Mouse (Mus musculus) kidney, adult 2 months (tissue): ENCODE measurements around the gene Rad51b. TPM values are rescaled to one million over a fixed set of nuclear protein-coding genes. Genes with fewer than 3 reads are reported as not detected.

Experiments used
- DNase-seq: peaks from one replicate; pipeline ENCODE4 v3.0.0; 2021
- H3K27ac ChIP-seq: fragments of 200-500 bp; 2 replicates; pipeline ENCODE4 v1.5.1; 2012; ENCODE audit warnings: low read depth, low read length, control low read depth, inconsistent platforms; ENCODE audit not compliant: insufficient read depth
- H3K27me3 ChIP-seq: fragments of 200-500 bp; replicated peaks from 2 replicates; pipeline ENCODE4 v1.6.1; 2012; ENCODE audit warnings: mild to moderate bottlenecking, moderate library complexity, low read length, inconsistent platforms; ENCODE audit not compliant: control insufficient read depth, insufficient read depth
- H3K36me3 ChIP-seq: fragments of 200-500 bp; 2 replicates; pipeline ENCODE4 v1.6.1; 2012; ENCODE audit warnings: mild to moderate bottlenecking, moderate library complexity, low read length, inconsistent platforms; ENCODE audit not compliant: control insufficient read depth, insufficient read depth
- H3K4me1 ChIP-seq: fragments of 200-500 bp; 2 replicates; pipeline ENCODE4 v1.6.1; 2011; ENCODE audit warnings: low read length; ENCODE audit not compliant: control insufficient read depth, insufficient read depth
- H3K4me3 ChIP-seq: fragments of 200-500 bp; 2 replicates; pipeline ENCODE4 v1.5.1; 2011; ENCODE audit warnings: mild to moderate bottlenecking, low read depth, low read length, control low read depth; ENCODE audit not compliant: insufficient read depth
- CTCF ChIP-seq: fragments of 200-500 bp; conservative IDR thresholded peaks from 2 replicates; pipeline ENCODE4 v1.5.1; 2011; ENCODE audit warnings: low read depth, mild to moderate bottlenecking, control low read depth, low read length, moderate library complexity, mixed read lengths; ENCODE audit not compliant: insufficient read depth, insufficient read length
- POLR2A ChIP-seq: fragments of 200-500 bp; IDR thresholded peaks from one replicate; pipeline ENCODE4 v1.6.1; 2011; ENCODE audit warnings: low read depth, low read length, control low read depth
- WGBS: fragments of 180-500 bp; shearing (Covaris S2); methylation state at CpG from one replicate; pipeline ENCODE4 v1.1.7; 2018; 5-methylcytosine and 5-hydroxymethylcytosine counted together
- polyA plus RNA-seq: library from polyadenylated mRNA; depleted of rRNA; stranded (reverse); fragments of >200 nt; gene quantifications from 2 replicates; pipeline ENCODE4 v1.2.3, GENCODE M21; 2012

Rad51b gene
- polyA plus RNA-seq, 1 experiment = 0.14 TPM

DNA sequence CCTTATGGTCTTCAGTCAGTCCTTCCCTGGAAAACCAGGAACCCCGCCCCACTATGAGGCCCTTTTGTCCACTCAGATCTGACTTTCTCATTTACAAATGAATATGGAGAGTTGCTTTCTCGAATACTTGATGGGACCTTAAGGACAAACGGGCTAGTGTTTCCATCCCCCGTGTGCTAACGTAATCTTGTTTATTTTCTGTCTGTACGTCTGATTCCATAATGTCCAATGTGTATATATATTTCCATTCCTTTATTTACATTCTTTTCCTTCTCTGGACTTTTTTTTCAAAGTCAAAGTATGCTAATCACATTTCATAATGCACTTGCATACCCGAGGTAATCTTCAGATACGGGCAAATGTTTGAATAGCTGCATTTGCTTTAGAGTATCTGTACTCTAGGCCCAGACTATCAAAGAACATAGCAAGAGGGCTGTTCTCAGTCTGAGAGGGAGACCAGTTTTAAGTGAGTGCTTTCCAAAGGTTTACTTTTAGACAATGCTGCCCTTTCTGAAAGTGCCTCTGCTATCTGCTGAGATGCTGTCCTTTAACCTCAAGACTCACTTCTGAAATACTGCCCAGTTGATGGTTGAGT is 152.8 kb downstream of the Rad51b start:
- Histone ChIP-seq H3K36me3 (no peaks in the 10 kb centered on the region), H3K4me1 (no peaks in the 10 kb centered on the region), H3K27me3 (no peaks in the 10 kb centered on the region), H3K4me3 (no peak overlapping the region), H3K27ac (no peak overlapping the region)
- no peak for DNase-seq
- WGBS = 91% methylated on average over 8 of the region's 8 CpGs
- TF ChIP-seq CTCF (no peak), POLR2A (no peak)

- Histone ChIP-seq H3K27ac (no peak overlapping the region), H3K36me3 (no peaks in the 10 kb centered on the region), H3K4me1 (no peaks in the 10 kb centered on the region), H3K4me3 (no peak overlapping the region), H3K27me3 (no peaks in the 10 kb centered on the region)
- WGBS = 71% methylated on average over 4 of the region's 4 CpGs
- DNase-seq = no peak
- TF ChIP-seq CTCF = no peak
- TF ChIP-seq POLR2A = no peak
Observed at GRCm38 (mm10) chr12:79452882-79453281, 155.8 kb downstream of the Rad51b start.

- no peak for TF ChIP-seq POLR2A
- no peak; the same call in 1 of the 2 replicates for TF ChIP-seq CTCF
- no peaks in the 10 kb centered on the region for H3K36me3 ChIP-seq
- DNase-seq = no peak
- WGBS = 77% methylated on average over 4 of the region's 4 CpGs
- H3K4me3 ChIP-seq = no peak overlapping the region
- no peak overlapping the region for H3K27ac ChIP-seq
- H3K4me1 ChIP-seq = no peaks in the 10 kb centered on the region
- H3K27me3 ChIP-seq = no peaks in the 10 kb centered on the region
Observed at GRCm38 (mm10) chr12:79454017-79454416, 156.9 kb downstream of the Rad51b start.

- no peak for TF ChIP-seq POLR2A
- no peak for TF ChIP-seq CTCF
- H3K27ac ChIP-seq = no peak overlapping the region
- WGBS = 70% methylated on average over 12 of the region's 12 CpGs
Observed at GRCm38 (mm10) chr12:79455061-79455847, 158.2 kb downstream of the Rad51b start.

DNA sequence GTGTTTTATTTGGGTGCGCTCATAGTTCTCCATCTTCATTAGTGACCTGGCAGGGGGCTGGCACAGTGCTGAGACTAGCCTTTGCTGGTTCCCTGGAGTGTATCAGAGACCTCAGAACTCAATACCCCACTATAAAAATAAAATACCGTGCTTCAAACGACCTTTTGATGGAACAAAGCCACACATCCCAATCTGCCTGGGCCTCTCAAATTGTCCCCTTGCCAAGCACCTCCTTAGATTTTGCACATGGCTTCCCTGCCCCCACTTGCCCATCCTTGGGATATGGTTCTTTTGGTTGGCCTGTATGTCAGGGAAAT is 158.7 kb downstream of the Rad51b start:
- Histone ChIP-seq H3K36me3 (no peaks in the 10 kb centered on the region), H3K4me3 (no peak overlapping the region), H3K4me1 (no peaks in the 10 kb centered on the region), H3K27ac (no peak overlapping the region), H3K27me3 (no peaks in the 10 kb centered on the region)
- TF ChIP-seq CTCF = no peak
- TF ChIP-seq POLR2A = no peak
- WGBS = 41% methylated on average over 3 of the region's 3 CpGs
- DNase-seq = no peak

More at GRCm38 (mm10) chr12:79455061-79455847, 158.2 kb downstream of the Rad51b start:
- no peak for DNase-seq
- no peaks in the 10 kb centered on the region for H3K36me3 ChIP-seq
- H3K4me3 ChIP-seq = no peak overlapping the region
- H3K4me1 ChIP-seq = no peaks in the 10 kb centered on the region
- no peaks in the 10 kb centered on the region for H3K27me3 ChIP-seq

- DNase-seq = no peak
- Histone ChIP-seq H3K4me1 (no peaks in the 10 kb centered on the region), H3K27me3 (no peaks in the 10 kb centered on the region), H3K27ac (no peak overlapping the region), H3K4me3 (no peak overlapping the region), H3K36me3 (no peaks in the 10 kb centered on the region)
- TF ChIP-seq CTCF (no peak), POLR2A (no peak)
- WGBS = 82% methylated on average over 9 of the region's 9 CpGs
Observed at GRCm38 (mm10) chr12:79456251-79456650, 159.2 kb downstream of the Rad51b start.

DNA sequence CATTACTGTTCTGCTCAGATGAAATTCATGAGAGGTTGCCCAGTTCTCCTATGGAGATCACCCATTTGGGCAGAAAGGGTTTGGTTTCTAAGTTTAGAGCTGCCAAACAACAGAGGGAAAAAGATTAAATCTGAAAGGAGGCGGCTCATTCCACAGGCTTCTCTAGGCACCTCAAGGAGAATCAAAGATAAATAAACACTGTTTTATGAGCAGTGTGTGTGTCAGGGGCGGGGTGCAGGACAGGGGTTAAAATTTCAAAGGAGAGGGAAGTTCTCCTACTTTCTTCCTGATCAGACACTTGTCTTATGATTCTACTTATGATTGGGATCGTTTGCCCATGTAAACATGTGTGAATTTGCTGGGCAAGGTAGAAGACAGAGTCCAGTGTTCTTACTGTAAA is 166.3 kb downstream of the Rad51b start:
- 50% methylated on average over 3 of the region's 3 CpGs for WGBS
- Histone ChIP-seq H3K27ac (no peak overlapping the region), H3K4me1 (no peaks in the 10 kb centered on the region), H3K36me3 (no peaks in the 10 kb centered on the region), H3K4me3 (no peak overlapping the region), H3K27me3 (no peaks in the 10 kb centered on the region)
- no peak for TF ChIP-seq CTCF
- no peak for TF ChIP-seq POLR2A
- no peak for DNase-seq
